17 mouse cellular contexts compared by ENCODE assay signal in the genomic region with DNA sequence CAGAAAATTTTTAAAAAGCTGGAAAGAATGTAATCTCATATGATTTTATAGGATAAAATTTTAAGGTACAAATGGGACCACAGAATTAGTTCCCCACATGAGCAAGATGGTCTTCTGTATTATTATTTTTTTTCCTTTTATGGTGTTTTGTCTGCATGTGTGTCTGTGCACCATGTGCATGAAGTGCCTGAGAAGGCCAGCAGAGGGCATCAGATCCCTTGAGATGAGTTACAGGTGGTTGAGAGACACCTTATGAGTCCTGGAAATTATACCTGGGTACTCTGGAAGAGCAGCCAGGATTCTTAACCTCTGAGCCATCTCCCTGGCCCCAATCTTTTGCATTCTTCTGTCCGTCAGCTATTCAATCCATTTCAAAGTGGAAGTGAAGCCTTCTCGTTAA. TPM values are rescaled to one million over a fixed set of nuclear protein-coding genes. Genes with fewer than 3 reads are reported as not detected.
A peak's percentile ranks its signal among the peaks of the same experiment; 100 is the strongest.
DNase-seq lines count a peak whose midpoint lies in the region; ATAC-seq and TF ChIP-seq lines count a peak whose summit lies in the region.
"Had no signal": no experiment of that assay in that cellular context is flagged by ENCODE, and none has a peak within 500 bp of the region (broad histone marks: within the 10 kb centered on the region; RNA-seq: fewer than 3 reads in every experiment).

No protein-coding gene starts in this region.

- TF ChIP-seq POLR2A in CH12.LX (IDR thresholded peaks at IDR 0.05; ENCODE audit: low read depth, low read length) = no peak
- TF ChIP-seq POLR2A in MEL (IDR thresholded peaks at IDR 0.05; ENCODE audit: control insufficient read depth in 1 of 2, insufficient read depth in 1 of 2, low read depth in 1 of 2, low read length in 2 of 2, poor library complexity in 1 of 2) = no peak

- TF ChIP-seq RAD21 in CH12.LX (IDR thresholded peaks at IDR 0.05; ENCODE audit: low read depth, low read length) (peak; percentile 56), MEL (IDR thresholded peaks at IDR 0.05; ENCODE audit: low read depth, low read length) (peak; percentile 51)

- H3K79me2 ChIP-seq in CH12.LX (replicated peaks; ENCODE audit: control insufficient read depth, extremely low read depth, insufficient read depth, poor library complexity, severe bottlenecking) = no peaks in the 10 kb centered on the region
- no peaks in the 10 kb centered on the region for H3K79me2 ChIP-seq in MEL (ENCODE audit: control insufficient read depth, insufficient read depth, low read length, poor library complexity)

- in situ Hi-C loops in CH12.LX (cut with MboI; ENCODE audit: low pct_ligation_motif_present, low pct_unique_long_range_greater_than_20kb, low sequenced_read_pairs) = no loop called here

- no peak overlapping the region for H3K9ac ChIP-seq in CH12.LX (ENCODE audit: insufficient read depth, low read depth)
- H3K9ac ChIP-seq in MEL (ENCODE audit: control insufficient read depth, low read depth, low read length, poor library complexity, severe bottlenecking) = no peak overlapping the region
- no peak overlapping the region for H3K9ac ChIP-seq in kidney, embryonic 15.5 days
- H3K9ac ChIP-seq: forebrain, embryonic 12.5 days; limb, embryonic 12.5 days; lung, embryonic 15.5 days; neural tube, embryonic 12.5 days had no signal

- H3K4me1 ChIP-seq in CH12.LX (ENCODE audit: control insufficient read depth in 1 of 2, insufficient read depth in 2 of 2) (peaks cover 0 to 1% of the 10 kb centered on the region in 2 experiments; a peak in 2 of 4 replicates), MEL (ENCODE audit: control insufficient read depth in 1 of 2, insufficient read depth in 2 of 2, low read length in 2 of 2) (no peaks in the 10 kb centered on the region)
- no peaks in the 10 kb centered on the region for H3K4me1 ChIP-seq in kidney, embryonic 15.5 days
- H3K4me1 ChIP-seq: forebrain, embryonic 12.5 days; limb, embryonic 12.5 days; lung, embryonic 15.5 days; neural tube, embryonic 12.5 days had no signal

- intact Hi-C loops in left cerebral cortex, adult 2 months (cut with DNase I) = no loop called here

- TF ChIP-seq EP300 in CH12.LX (IDR thresholded peaks at IDR 0.05; ENCODE audit: low read length) (no peak), MEL (IDR thresholded peaks at IDR 0.05; ENCODE audit: low read depth in 1 of 2, low read length in 2 of 2) (no peak)

- dilution Hi-C loops in CH12.LX (cut with MboI; ENCODE audit: extremely low pct_ligation_motif_present, extremely low pct_unique_long_range_greater_than_20kb, low sequenced_read_pairs) = no loop called here

- ATAC-seq in kidney, embryonic 15.5 days (replicated peaks; ENCODE audit: low FRiP score) = no peak
- ATAC-seq: midbrain, embryonic 16.5 days had no signal

- H3K9me3 ChIP-seq in CH12.LX (replicated peaks; ENCODE audit: low read length) = peaks cover 8% of the 10 kb centered on the region
- H3K9me3 ChIP-seq in MEL (replicated peaks; ENCODE audit: insufficient read depth, low read length) = no peaks in the 10 kb centered on the region
- H3K9me3 ChIP-seq in kidney, embryonic 15.5 days (replicated peaks) = no peaks in the 10 kb centered on the region
- H3K9me3 ChIP-seq: forebrain, embryonic 12.5 days; lung, embryonic 15.5 days; neural tube, embryonic 12.5 days had no signal

- no peak overlapping the region for H3K4me3 ChIP-seq in left cerebral cortex, adult 2 months
- H3K4me3 ChIP-seq in CH12.LX (replicated peaks in 1 of 3; ENCODE audit: low read depth in 2 of 3, low read length in 2 of 3, poor library complexity in 1 of 3) (no peak overlapping the region), MEL (ENCODE audit: control insufficient read depth in 1 of 2, insufficient read depth in 1 of 2, low read depth in 2 of 2, low read length in 2 of 2) (no peak overlapping the region)
- no peak overlapping the region for H3K4me3 ChIP-seq in kidney, embryonic 15.5 days (replicated peaks)
- H3K4me3 ChIP-seq: forebrain, embryonic 12.5 days; limb, embryonic 12.5 days; lung, embryonic 15.5 days; neural tube, embryonic 12.5 days had no signal

- no peak overlapping the region for H3K4me2 ChIP-seq in CH12.LX (ENCODE audit: insufficient read depth, low read depth, poor library complexity, severe bottlenecking)
- H3K4me2 ChIP-seq in kidney, embryonic 15.5 days = no peak overlapping the region
- H3K4me2 ChIP-seq: forebrain, embryonic 12.5 days; limb, embryonic 12.5 days; lung, embryonic 15.5 days; neural tube, embryonic 12.5 days had no signal

- DNase-seq in left cerebral cortex, adult 2 months (ENCODE audit: extremely low spot score in 1 of 2, low spot score in 2 of 2) = no peak
- DNase-seq in left cerebral cortex, adult 8-10 months (ENCODE audit: low spot score in 2 of 2) = no peak
- DNase-seq in CH12.LX (ENCODE audit: extremely low read depth) (no peak), MEL (ENCODE audit: low read depth, low spot score) (peak; percentile 40)
- peak; percentile 53 for DNase-seq in induced T-regulatory cell, adult 2 months (ENCODE audit: low read depth)
- no peak for DNase-seq in kidney, postnatal 10 days
- no peak for DNase-seq in urinary bladder, postnatal 4 days (ENCODE audit: low spot score in 2 of 2)
- DNase-seq: cerebellum, adult 8-10 months; kidney, adult 11 months; kidney, postnatal 25 days; right cerebral cortex, postnatal 25 days had no signal

- peak; percentile 11 for TF ChIP-seq CTCF in left cerebral cortex, adult 2 months (IDR thresholded peaks at IDR 0.05)
- TF ChIP-seq CTCF in CH12.LX (conservative IDR thresholded peaks at IDR 0.05 in 1 of 2, IDR thresholded peaks at IDR 0.05 in 1 of 2; ENCODE audit: low read depth in 2 of 2, low read length in 2 of 2) = peak in 1 of 2 experiments; percentile 56; a peak in 2 of 4 replicates
- peak; percentile 38 to 54 (median 46) for TF ChIP-seq CTCF in MEL (IDR thresholded peaks at IDR 0.05 in 2 of 3, conservative IDR thresholded peaks at IDR 0.05 in 1 of 3; ENCODE audit: control insufficient read depth in 1 of 3, insufficient read depth in 1 of 3, low read depth in 2 of 3, low read length in 3 of 3, poor library complexity in 1 of 3, severe bottlenecking in 1 of 3)

- no peak overlapping the region for H3K27ac ChIP-seq in left cerebral cortex, adult 2 months
- H3K27ac ChIP-seq in CH12.LX (ENCODE audit: insufficient read depth, low read depth) = no peak overlapping the region
- H3K27ac ChIP-seq in MEL (ENCODE audit: control insufficient read depth, low read depth, low read length) = no peak overlapping the region
- H3K27ac ChIP-seq in kidney, embryonic 15.5 days = no peak overlapping the region
- H3K27ac ChIP-seq: forebrain, embryonic 12.5 days; limb, embryonic 12.5 days; lung, embryonic 15.5 days; neural tube, embryonic 12.5 days had no signal

- 94% methylated on average over 2 of the region's 2 CpGs for WGBS in kidney, embryonic 15.5 days

- H3K36me3 ChIP-seq in CH12.LX (replicated peaks in 1 of 2; ENCODE audit: control insufficient read depth in 1 of 2, insufficient read depth in 1 of 2, low read length in 1 of 2) (no peaks in the 10 kb centered on the region), MEL (ENCODE audit: control insufficient read depth in 1 of 2, insufficient read depth in 2 of 2, low read length in 2 of 2) (no peaks in the 10 kb centered on the region)
- H3K36me3 ChIP-seq in kidney, embryonic 15.5 days = no peaks in the 10 kb centered on the region
- H3K36me3 ChIP-seq: forebrain, embryonic 12.5 days; limb, embryonic 12.5 days; lung, embryonic 15.5 days; neural tube, embryonic 12.5 days had no signal

- H3K27me3 ChIP-seq in CH12.LX (replicated peaks) (peaks cover 6% of the 10 kb centered on the region), MEL (ENCODE audit: control insufficient read depth in 1 of 2, insufficient read depth in 2 of 2, low read length in 2 of 2) (peaks cover 0 to 8% of the 10 kb centered on the region in 2 experiments; a peak in 3 of 4 replicates)
- no peaks in the 10 kb centered on the region for H3K27me3 ChIP-seq in kidney, embryonic 15.5 days
- H3K27me3 ChIP-seq: limb, embryonic 12.5 days; lung, embryonic 15.5 days; neural tube, embryonic 12.5 days had no signal

TF ChIP-seq in CH12.LX, 34 proteins besides CTCF, POLR2A, EP300 and RAD21:
- TF ChIP-seq SMC3 (IDR thresholded peaks at IDR 0.05; ENCODE audit: low read depth, low read length) (peak; percentile 36), POLR2AphosphoS2 (IDR thresholded peaks at IDR 0.05; ENCODE audit: low read depth, low read length) (no peak), MYC (IDR thresholded peaks at IDR 0.05; ENCODE audit: low read depth, low read length) (0 out of 2 replicates have a peak, but pooled peaks have one; percentile 23)

TF ChIP-seq in MEL, 35 proteins besides CTCF, POLR2A, EP300 and RAD21:
- TF ChIP-seq SMC3 (IDR thresholded peaks at IDR 0.05; ENCODE audit: low read depth, low read length) (peak; percentile 47), ETS1 (IDR thresholded peaks at IDR 0.05; ENCODE audit: low read depth, low read length) (no peak), ZC3H11A (IDR thresholded peaks at IDR 0.05; ENCODE audit: low read depth, low read length) (0 out of 2 replicates have a peak, but pooled peaks have one; percentile 9)
TF ChIP-seq in MEL: peak in this region for 2.

RNA-seq across cellular contexts. Expression of a gene that starts 10.4 kb away (rescaled TPM):
- 10 to 100 TPM; 90.8 to 91.9 TPM for total RNA-seq in left cerebral cortex, adult 2 months (2021)
- total RNA-seq in left cerebral cortex, adult 8-10 months (2022) = 100 to 1,000 TPM in 3 of 4 experiments, 10 to 100 TPM in 1; 84.9 to 112 (median 104) TPM
- total RNA-seq in CH12.LX (2012; rRNA removed) (225 and 266 TPM in 2 replicates), CH12.LX (2014; rRNA removed) (391 and 447 TPM in 2 replicates), MEL (2012; rRNA removed) (201 and 224 TPM in 2 replicates)
- polyA plus RNA-seq in CH12.LX (2012; ENCODE audit: insufficient read length, low read depth) (356 and 395 TPM in 2 replicates), MEL (2012; ENCODE audit: insufficient read depth in 1 of 2, insufficient read length in 2 of 2, low read depth in 1 of 2, low replicate concordance in 2 of 2, missing spikeins in 1 of 2) (100 to 1,000 TPM in 1 of 2 experiments, not detected in 1; 433 TPM)
- polyA plus RNA-seq in kidney, embryonic 15.5 days (2015; fragmentation: Nextera tagmentation; extraction: Ambion mirVana) = 457 and 491 TPM in 2 replicates

RNA-seq across cellular contexts. Expression of a gene that starts 57.5 kb away (rescaled TPM):
- total RNA-seq in left cerebral cortex, adult 2 months (2021) = 10 to 100 TPM; 70.6 to 72.1 TPM
- total RNA-seq in left cerebral cortex, adult 8-10 months (2022) = 10 to 100 TPM; 75.6 to 81.7 (median 76.6) TPM
- total RNA-seq in CH12.LX (2012; rRNA removed) = 4.1 and 4.7 TPM in 2 replicates
- 4.7 and 5.8 TPM in 2 replicates for total RNA-seq in CH12.LX (2014; rRNA removed)
- 8.1 and 8.7 TPM in 2 replicates for polyA plus RNA-seq in CH12.LX (2012; ENCODE audit: insufficient read length, low read depth)
- total RNA-seq in MEL (2012; rRNA removed) = not detected in 2 replicates
- polyA plus RNA-seq in MEL (2012; ENCODE audit: insufficient read depth in 1 of 2, insufficient read length in 2 of 2, low read depth in 1 of 2, low replicate concordance in 2 of 2, missing spikeins in 1 of 2) = not detected
- 1.6 and 2.2 TPM in 2 replicates for polyA plus RNA-seq in kidney, embryonic 15.5 days (2015; fragmentation: Nextera tagmentation; extraction: Ambion mirVana)

Comparison
In these comparisons a context has a peak if more than half of its experiments do, and no peak if none do; other contexts are left out.
1. DNase-seq: peak in MEL (single experiment) and induced T-regulatory cell, adult 2 months (single experiment); none in left cerebral cortex, adult 2 months (0 of 2), left cerebral cortex, adult 8-10 months (0 of 2), CH12.LX (single experiment), kidney, postnatal 10 days (single experiment) and urinary bladder, postnatal 4 days (0 of 2).
2. RNA of a gene that starts 57.5 kb away (total RNA-seq): 75.6 to 81.7 TPM in left cerebral cortex, adult 8-10 months and 70.6 to 72.1 TPM in left cerebral cortex, adult 2 months; 4.1 to 5.8 TPM in CH12.LX and not detected in MEL; every median in the first group is over 10 times any median in the second.